Mouse (Mus musculus) frontal cortex, postnatal 14 days (tissue): ENCODE results near the gene Tpd52l2.
A peak's percentile ranks its signal among the peaks of the same experiment; 100 is the strongest.

Experiments
- DNase-seq, 2 experiments: peaks; one replicate each; pipeline ENCODE4 v3.0.0; 2022; ENCODE audit warnings: low spot score in 2 of 2

Tpd52l2 gene

DNA sequence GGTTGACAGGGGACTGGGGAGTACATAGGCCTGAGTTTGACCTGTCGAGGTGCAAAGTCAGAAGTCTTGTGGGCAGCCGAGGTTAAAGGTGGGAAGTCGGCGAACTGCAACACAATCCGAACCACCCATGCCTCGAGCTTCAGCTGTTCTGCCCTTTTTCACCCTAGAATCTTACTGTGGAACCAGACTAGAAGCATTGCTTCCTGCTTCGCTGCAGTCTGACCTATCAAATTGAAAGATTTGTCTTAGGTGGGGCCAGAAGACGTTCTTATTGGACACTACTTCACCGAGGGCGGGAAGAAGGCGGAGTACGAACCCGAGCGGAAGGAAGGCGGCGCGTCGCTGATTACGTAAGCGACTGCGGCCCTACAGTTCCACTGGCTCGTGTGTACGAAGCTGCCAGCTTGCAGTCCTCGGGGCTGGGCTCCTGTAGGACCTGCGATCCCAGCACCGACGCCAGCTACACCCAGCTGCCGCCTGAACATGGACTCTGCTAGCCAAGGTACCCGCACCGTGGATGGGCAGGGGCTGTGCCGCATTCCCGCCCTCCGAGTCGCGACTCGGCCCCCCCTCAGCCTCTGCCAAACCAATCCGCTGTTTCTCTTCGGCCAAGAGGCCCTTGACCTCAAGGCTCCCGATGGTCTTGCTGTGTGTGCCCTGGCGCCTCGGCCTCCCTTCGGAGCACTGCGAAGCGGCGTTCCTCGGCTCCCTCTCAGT lies at the start of gene Tpd52l2:
Tpd52l2 (plus strand) TSS at position 312 of the 717 bp plus-strand sequence.
- peak; percentile 88 to 89 for DNase-seq

- no peak for DNase-seq
Observed at GRCm38 (mm10) chr2:181452181-181452580, 44.8 kb upstream of the Tpd52l2 start.

DNA sequence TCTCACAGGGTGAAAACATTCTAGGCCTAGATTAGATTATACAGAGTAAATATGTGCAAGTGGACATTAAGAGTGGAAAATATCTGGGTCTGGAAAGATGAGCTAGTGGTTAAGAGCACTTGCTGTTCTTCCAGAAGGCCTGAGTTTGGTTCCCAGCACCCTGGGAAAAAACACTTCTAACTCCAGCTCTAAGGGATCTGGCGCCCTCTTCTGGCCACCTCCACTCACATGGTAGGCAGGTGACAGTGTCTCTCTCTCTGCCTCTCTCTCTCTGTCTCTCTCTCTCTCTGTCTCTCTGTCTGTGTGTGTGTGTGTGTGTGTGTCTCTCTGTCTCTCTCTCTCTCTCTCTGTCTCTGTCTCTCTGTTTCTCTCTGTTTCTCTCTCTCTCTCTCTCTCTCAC lies 43.7 kb upstream of the Tpd52l2 start:
- DNase-seq: no peak

- DNase-seq: no peak
Observed at GRCm38 (mm10) chr2:181455899-181456298, 41.0 kb upstream of the Tpd52l2 start.

GRCm38 (mm10) chr2:181457831-181458230 lies 39.1 kb upstream of the Tpd52l2 start:
- DNase-seq: no peak

GRCm38 (mm10) chr2:181458411-181459152 lies 38.4 kb upstream of the Tpd52l2 start:
- no peak for DNase-seq

- peak in 1 of 2 experiments; percentile 60 for DNase-seq
Observed at GRCm38 (mm10) chr2:181459153-181459672, 37.7 kb upstream of the Tpd52l2 start, which contains the start of gene Zbtb46. Gene Zbtb46, minus strand, starts transcription at chr2:181459426.

GRCm38 (mm10) chr2:181459673-181460621 lies 37.0 kb upstream of the Tpd52l2 start:
- peak in 1 of 2 experiments; percentile 30 for DNase-seq

- no peak for DNase-seq
Observed at GRCm38 (mm10) chr2:181461536-181462100, 35.3 kb upstream of the Tpd52l2 start.

- no peak for DNase-seq
Observed at GRCm38 (mm10) chr2:181462604-181463003, 34.3 kb upstream of the Tpd52l2 start.

DNA sequence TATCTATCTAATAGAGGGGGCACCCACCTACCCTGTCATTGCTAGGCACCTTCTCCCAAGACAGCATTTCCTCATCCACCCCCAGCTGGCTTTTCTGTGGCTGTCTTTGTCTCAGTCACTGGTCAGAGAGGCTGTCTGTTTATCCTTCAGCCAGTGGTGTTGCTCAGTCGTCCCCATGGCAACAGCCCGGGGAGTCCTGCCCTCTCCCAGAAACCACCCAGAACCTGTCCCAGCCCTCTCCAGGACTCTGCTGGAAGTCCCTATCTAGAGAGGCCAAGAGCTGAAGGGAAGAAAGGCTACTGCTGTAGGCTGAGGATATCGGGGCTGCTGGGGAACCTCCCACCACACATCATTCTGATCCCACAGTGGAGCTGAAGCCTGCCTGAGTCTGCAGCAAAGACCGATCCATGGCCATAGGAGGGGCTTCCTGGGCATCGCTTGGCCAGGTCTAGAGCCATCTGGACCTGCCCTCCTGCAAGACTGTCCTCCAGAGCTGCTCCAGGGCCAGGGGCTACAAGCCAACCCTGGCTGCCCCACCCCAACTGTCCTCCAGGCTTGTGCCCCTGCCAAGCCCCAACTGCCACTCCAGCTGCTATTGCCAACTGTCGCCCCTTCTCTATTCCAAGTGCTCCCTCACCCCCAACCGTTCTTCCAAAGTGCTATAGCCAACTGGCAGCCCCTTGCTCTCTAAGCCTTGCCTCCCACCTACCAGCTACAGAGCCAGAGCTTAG lies 33.8 kb upstream of the Tpd52l2 start:
- no peak for DNase-seq

- no peak for DNase-seq
Observed at GRCm38 (mm10) chr2:181465423-181465822, 31.5 kb upstream of the Tpd52l2 start.

DNA sequence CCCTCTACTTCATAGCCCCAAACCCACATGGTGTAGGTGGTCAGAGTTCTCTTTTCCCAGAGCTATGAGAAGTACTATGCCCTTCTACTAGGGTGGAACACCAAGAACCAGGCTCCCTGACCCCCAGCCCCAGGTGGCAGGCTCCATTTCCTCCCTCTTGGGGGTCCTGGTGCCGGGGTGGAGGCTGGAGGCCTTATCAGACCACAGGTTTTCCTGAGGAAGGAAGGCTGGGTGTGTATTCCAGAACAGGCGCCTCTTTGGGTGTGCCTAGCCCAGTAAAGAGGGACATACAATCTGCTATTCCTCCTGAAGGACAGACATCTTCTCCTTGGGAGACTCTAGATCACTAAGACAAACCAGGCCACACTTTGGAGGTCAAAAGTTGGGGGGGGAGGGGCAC lies 26.7 kb upstream of the Tpd52l2 start:
- no peak for DNase-seq

DNA sequence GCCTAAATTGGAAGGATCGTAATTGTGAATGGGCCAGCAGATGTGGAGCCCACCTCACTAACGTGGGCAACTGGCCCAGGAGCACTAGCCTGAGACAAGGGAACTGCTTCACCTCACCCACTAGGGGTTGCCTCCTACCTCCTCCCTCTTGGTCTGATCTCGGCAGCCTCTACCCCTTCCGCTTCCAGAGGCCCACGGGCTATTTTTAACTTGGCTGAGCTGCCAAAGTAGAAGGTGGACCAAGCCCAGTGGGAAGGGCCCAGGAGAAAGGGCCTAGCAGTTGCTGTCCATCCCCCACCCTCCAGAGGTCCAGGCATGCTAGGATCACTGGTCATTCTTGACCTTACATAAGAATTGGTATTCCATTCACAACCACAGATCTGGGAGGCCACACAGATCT lies 25.7 kb upstream of the Tpd52l2 start:
- DNase-seq: no peak

DNA sequence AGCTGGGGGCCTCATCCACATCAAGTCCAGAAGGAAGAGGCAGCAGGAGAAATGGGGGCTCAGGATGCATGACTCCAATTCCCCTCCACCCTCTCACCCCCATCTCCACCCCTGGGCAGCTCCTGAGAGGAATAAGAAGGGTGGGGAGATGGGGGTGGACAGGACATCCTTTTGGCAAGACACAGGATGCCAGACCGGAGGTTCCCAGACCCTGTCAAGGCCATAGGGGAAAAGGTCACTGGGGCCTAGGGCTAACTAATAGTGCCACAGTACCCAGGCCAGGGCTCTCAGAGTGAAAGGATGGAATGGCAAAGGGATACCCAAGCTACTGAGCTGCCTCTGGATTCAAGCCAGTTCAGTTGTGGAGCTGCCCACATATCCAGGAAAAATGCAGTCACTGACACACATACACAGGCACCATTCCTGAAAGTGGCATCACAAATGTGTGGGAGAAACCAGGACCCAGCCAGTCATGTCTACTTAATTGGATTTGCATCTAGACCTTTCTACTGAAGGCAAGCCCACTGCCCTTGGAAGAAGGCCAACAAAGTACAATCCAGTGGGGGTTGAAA lies 24.6 kb upstream of the Tpd52l2 start:
- DNase-seq: no peak

- DNase-seq: no peak
Observed at GRCm38 (mm10) chr2:181483120-181483519, 13.8 kb upstream of the Tpd52l2 start.

DNA sequence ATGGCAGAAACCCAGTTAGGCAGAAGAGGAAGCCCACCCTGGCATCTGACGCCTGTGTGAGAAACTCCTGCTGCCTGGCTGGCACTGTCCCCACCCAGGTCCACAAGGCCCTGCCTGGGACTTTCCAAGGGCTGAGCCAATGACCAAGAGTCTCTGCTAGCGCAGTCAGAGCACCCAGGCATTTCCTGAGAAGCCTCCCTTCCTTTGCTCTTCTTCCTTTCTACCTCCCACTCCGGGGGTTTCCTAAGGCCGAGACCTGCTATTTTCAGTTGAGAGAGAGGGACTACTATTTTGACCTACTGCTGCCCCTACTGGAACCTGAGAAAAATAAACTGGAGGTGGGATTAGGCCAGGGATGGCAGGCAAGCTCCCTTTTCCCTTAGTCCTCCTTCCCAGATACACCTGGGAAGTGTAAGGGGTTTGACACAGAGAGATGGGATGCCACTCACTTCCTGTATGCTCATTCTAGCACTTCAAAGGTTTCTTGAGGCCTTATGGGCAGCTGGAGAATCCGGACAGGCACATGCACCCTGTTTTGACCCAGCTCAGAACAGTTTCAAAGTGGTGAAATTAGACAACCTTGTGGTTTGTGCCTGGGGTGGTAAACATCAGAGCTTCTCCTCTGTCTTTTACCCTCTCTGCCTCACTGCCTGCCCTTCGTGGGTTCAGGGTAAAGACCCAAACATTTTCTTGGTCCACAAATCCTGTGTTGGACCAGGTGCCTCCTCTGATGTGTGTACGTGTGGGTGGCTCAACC lies 13.2 kb upstream of the Tpd52l2 start:
- DNase-seq: no peak

GRCm38 (mm10) chr2:181484456-181485233 lies 12.3 kb upstream of the Tpd52l2 start:
- no peak for DNase-seq

DNA sequence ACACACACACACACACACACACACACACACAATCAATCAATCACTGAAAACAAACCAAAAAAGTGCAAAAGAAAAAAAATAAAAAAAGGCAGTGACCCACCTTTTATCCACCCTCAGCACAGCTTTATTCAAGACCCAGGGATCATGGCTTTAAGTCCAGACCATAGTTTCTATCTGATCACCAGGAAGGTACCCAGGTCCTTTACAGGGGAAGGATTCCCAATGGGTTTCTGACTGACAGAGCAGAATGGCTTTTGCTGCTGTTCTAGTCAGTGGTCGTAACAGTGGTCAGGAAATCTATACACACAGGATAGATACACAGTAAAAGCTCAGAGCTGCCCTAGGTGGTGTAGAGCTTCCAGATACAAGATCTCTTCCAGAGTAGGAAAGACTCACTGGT lies 11.2 kb upstream of the Tpd52l2 start:
- no peak for DNase-seq
